Mouse (Mus musculus) small intestine, adult 2 months (tissue): ENCODE measurements around the gene Fbn1.

ENCODE experiments used
- CTCF ChIP-seq: fragments of 200-500 bp; IDR thresholded peaks from 2 replicates; pipeline ENCODE4 v1.5.1; 2012; ENCODE audit warnings: low read depth, mild to moderate bottlenecking, control low read depth, inconsistent platforms, low read length, moderate library complexity, mixed read lengths; ENCODE audit not compliant: insufficient replicate concordance, insufficient read length; ENCODE audit errors: extremely low read depth
- POLR2A ChIP-seq: fragments of 200-500 bp; IDR thresholded peaks from 2 replicates; pipeline ENCODE4 v1.6.1; 2012; ENCODE audit warnings: low read depth, mild to moderate bottlenecking, control low read depth, inconsistent platforms, low read length, moderate library complexity

- TF ChIP-seq POLR2A (no peak), CTCF (no peak)
Observed at GRCm38 (mm10) chr2:125391582-125391981, 116.2 kb downstream of the Fbn1 start.
